Mouse (Mus musculus) intestine, embryonic 15.5 days (tissue): Measurements from ENCODE around the gene Gm17655. TPM values are rescaled to one million over a fixed set of nuclear protein-coding genes. Genes with fewer than 3 reads are reported as not detected.
"Not testable (repeated sequence)": the region's sequence is repeated elsewhere in the genome, so short reads cannot be mapped to it uniquely, and the experiment has no call there.

Experiments used
- ATAC-seq: fragments of 200-750 bp; cut with Nextera tagmentation; 2 replicates; pipeline ENCODE4 v1.8.0; 2017; ENCODE audit warnings: moderate TSS enrichment, moderate library complexity
- H3K27ac ChIP-seq: fragments of 300-500 bp; sonication (generic); 2 replicates; pipeline ENCODE4 v1.5.1; 2015; ENCODE audit warnings: mild to moderate bottlenecking, inconsistent platforms
- H3K27me3 ChIP-seq: fragments of 300-500 bp; sonication (generic); replicated peaks from 2 replicates; pipeline ENCODE4 v1.6.1; 2015; ENCODE audit warnings: inconsistent platforms
- H3K36me3 ChIP-seq: fragments of 300-500 bp; sonication (generic); 2 replicates; pipeline ENCODE4 v1.6.1; 2015; ENCODE audit warnings: inconsistent platforms
- H3K4me1 ChIP-seq: fragments of 300-500 bp; sonication (generic); replicated peaks from 2 replicates; pipeline ENCODE4 v1.6.1; 2015; ENCODE audit warnings: inconsistent platforms
- H3K4me2 ChIP-seq: fragments of 300-500 bp; sonication (generic); replicated peaks from 2 replicates; pipeline ENCODE4 v1.6.1; 2015; ENCODE audit warnings: mild to moderate bottlenecking, inconsistent platforms
- H3K4me3 ChIP-seq: fragments of 300-500 bp; sonication (generic); replicated peaks from 2 replicates; pipeline ENCODE4 v1.5.1; 2015; ENCODE audit warnings: inconsistent platforms
- H3K9ac ChIP-seq: fragments of 300-500 bp; sonication (generic); 2 replicates; pipeline ENCODE4 v1.6.1; 2015; ENCODE audit warnings: inconsistent platforms
- H3K9me3 ChIP-seq: fragments of 300-500 bp; sonication (generic); 2 replicates; pipeline ENCODE4 v1.6.1; 2016; ENCODE audit warnings: inconsistent platforms
- WGBS: fragments of 180-500 bp; shearing (Covaris S2); methylation state at CpG from one replicate; pipeline ENCODE4 v1.1.7; 2015; 5-methylcytosine and 5-hydroxymethylcytosine counted together
- polyA plus RNA-seq: library from polyadenylated mRNA; unstranded; fragments of >200 nt; fragmentation: Nextera tagmentation; extraction: Ambion mirVana; gene quantifications from 2 replicates; pipeline ENCODE4 v1.2.1, GENCODE M21; 2015

The Gm17655 gene
- polyA plus RNA-seq, 1 experiment from 2014 or later, result 2.3 TPM

GRCm38 (mm10) chr5:110023694-110024427, 48.5 kb downstream of the Gm17655 start:
- peak; percentile 86 for ATAC-seq
- not testable (repeated sequence) for H3K9me3 ChIP-seq, H3K36me3 ChIP-seq, H3K27ac ChIP-seq, H3K27me3 ChIP-seq, H3K4me1 ChIP-seq, H3K4me3 ChIP-seq, H3K9ac ChIP-seq
- 48% methylated on average over 8 of the region's 8 CpGs for WGBS
- H3K4me2 ChIP-seq, result peak overlapping the region; percentile 38

- Histone ChIP-seq H3K4me2 (peak overlapping the region; percentile 38), H3K36me3 (no peaks in the 10 kb centered on the region), H3K9ac (no peak overlapping the region), H3K4me1 (no peaks in the 10 kb centered on the region), H3K27ac (no peak overlapping the region), H3K4me3 (no peak overlapping the region), H3K9me3 (no peaks in the 10 kb centered on the region), H3K27me3 (no peaks in the 10 kb centered on the region)
- 50% methylated on average over 9 of the region's 9 CpGs for WGBS
- peak; percentile 47 for ATAC-seq
These were observed 49.0 kb downstream of the Gm17655 start for GRCm38 (mm10) chr5:110023273-110023672.

- H3K4me2 ChIP-seq, H3K27ac ChIP-seq, H3K4me3 ChIP-seq, H3K4me1 ChIP-seq, H3K36me3 ChIP-seq, H3K27me3 ChIP-seq, H3K9me3 ChIP-seq, H3K9ac ChIP-seq, ATAC-seq: not testable (repeated sequence)
- 91% methylated on average over 10 of the region's 10 CpGs for WGBS
These were observed 56.5 kb downstream of the Gm17655 start for GRCm38 (mm10) chr5:110015775-110016174.

Other genes starting within 250 kb of the Gm17655 start
- gene Gm15446, start 149.1 kb downstream of the Gm17655 start, polyA plus RNA-seq, result 0.44 and 0.60 TPM in 2 replicates
- gene Zfp932, start 76.0 kb downstream of the Gm17655 start, polyA plus RNA-seq, result 14.3 and 17.2 TPM in 2 replicates
- 1.7 and 1.8 TPM in 2 replicates for gene Gm35315, start 21.9 kb upstream of the Gm17655 start, polyA plus RNA-seq
- gene Plcxd1, start 27.5 kb upstream of the Gm17655 start, polyA plus RNA-seq, result 0.89 and 0.92 TPM in 2 replicates
- gene Gtpbp6, start 35.7 kb upstream of the Gm17655 start, polyA plus RNA-seq, result 29.4 and 30.2 TPM in 2 replicates
- gene Zfp605, start 37.6 kb upstream of the Gm17655 start, polyA plus RNA-seq, result 3.9 and 4.0 TPM in 2 replicates
- 32.7 and 34.5 TPM in 2 replicates for gene Chfr, start 63.3 kb upstream of the Gm17655 start, polyA plus RNA-seq
- gene Golga3, start 104.2 kb upstream of the Gm17655 start, polyA plus RNA-seq, result 16.1 and 17.1 TPM in 2 replicates
- gene Ankle2, start 158.5 kb upstream of the Gm17655 start, polyA plus RNA-seq, result 21.3 and 24.7 TPM in 2 replicates
- 58.4 and 59.7 TPM in 2 replicates for gene Pgam5, start 197.4 kb upstream of the Gm17655 start, polyA plus RNA-seq
- 9.8 and 10.9 TPM in 2 replicates for gene Pxmp2, start 213.7 kb upstream of the Gm17655 start, polyA plus RNA-seq
- 20.4 and 22.0 TPM in 2 replicates for gene Pole, start 213.8 kb upstream of the Gm17655 start, polyA plus RNA-seq